Mouse (Mus musculus) frontal cortex, adult (tissue): ENCODE results near the gene Man2b1.
A peak's percentile ranks its signal among the peaks of the same experiment; 100 is the strongest.

Source experiments
- ATAC-seq: cut with Nextera tagmentation; 2 replicates; pipeline ENCODE4 v1.9.2; 2017; ENCODE audit warnings: mild to moderate bottlenecking, moderate library complexity, mixed read lengths; ENCODE audit not compliant: low TSS enrichment

Man2b1 gene

GRCm38 (mm10) chr8:85083108-85083813, at the start of gene Man2b1:
Gene Man2b1, plus strand, starts transcription at chr8:85083270.
- ATAC-seq, result peak; percentile 89

- ATAC-seq, result no peak
Measured at GRCm38 (mm10) chr8:85033867-85034266, 49.2 kb upstream of the Man2b1 start.

- ATAC-seq, result no peak
Measured at GRCm38 (mm10) chr8:85034764-85035163, 48.3 kb upstream of the Man2b1 start.

- no peak for ATAC-seq
Measured at GRCm38 (mm10) chr8:85035165-85035727, 47.8 kb upstream of the Man2b1 start.

- ATAC-seq, result no peak
Measured at GRCm38 (mm10) chr8:85035728-85036310, 47.3 kb upstream of the Man2b1 start.

GRCm38 (mm10) chr8:85036381-85036717, 46.7 kb upstream of the Man2b1 start:
- no peak for ATAC-seq

GRCm38 (mm10) chr8:85036718-85037365, 46.2 kb upstream of the Man2b1 start, which contains the start of gene Tnpo2:
Gene Tnpo2, plus strand, starts transcription at chr8:85036915.
- peak; percentile 64 for ATAC-seq

GRCm38 (mm10) chr8:85037366-85037680, 45.7 kb upstream of the Man2b1 start:
- ATAC-seq, result no peak

- ATAC-seq, result peak; percentile 21; the same call in 1 of the 2 replicates
Measured at GRCm38 (mm10) chr8:85037681-85038531, 45.2 kb upstream of the Man2b1 start.

- ATAC-seq, result no peak
Measured at GRCm38 (mm10) chr8:85043619-85044018, 39.5 kb upstream of the Man2b1 start.

- no peak for ATAC-seq
Measured at GRCm38 (mm10) chr8:85057367-85057766, 25.7 kb upstream of the Man2b1 start.

- peak; percentile 84 for ATAC-seq
Measured at GRCm38 (mm10) chr8:85059879-85060616, 23.0 kb upstream of the Man2b1 start, which contains the start of gene Fbxw9. Gene Fbxw9, plus strand, starts transcription at chr8:85060055.

GRCm38 (mm10) chr8:85062603-85063002, 20.5 kb upstream of the Man2b1 start:
- no peak for ATAC-seq

- no peak for ATAC-seq
Measured at GRCm38 (mm10) chr8:85065213-85065612, 17.9 kb upstream of the Man2b1 start.

GRCm38 (mm10) chr8:85067155-85067554, 15.9 kb upstream of the Man2b1 start:
- no peak for ATAC-seq

GRCm38 (mm10) chr8:85067982-85068381, 15.1 kb upstream of the Man2b1 start, which contains the start of gene Gm5741:
Gene Gm5741, minus strand, starts transcription at chr8:85067982.
- ATAC-seq, result no peak

GRCm38 (mm10) chr8:85071041-85071440, 12.0 kb upstream of the Man2b1 start:
- ATAC-seq, result no peak

- peak; percentile 77 for ATAC-seq
Measured at GRCm38 (mm10) chr8:85071514-85072281, 11.4 kb upstream of the Man2b1 start, which contains the start of gene Dhps. Gene Dhps, plus strand, starts transcription at chr8:85071757.

GRCm38 (mm10) chr8:85072364-85072929, 10.6 kb upstream of the Man2b1 start:
- peak; percentile 10; the same call in 1 of the 2 replicates for ATAC-seq
